Mouse (Mus musculus): ENCODE data around the gene Syna. TPM values are rescaled to one million over a fixed set of nuclear protein-coding genes. Genes with fewer than 3 reads are reported as not detected.

The Syna gene
- polyA plus RNA-seq, 1 experiment from 2014 or later = not detected

DNA sequence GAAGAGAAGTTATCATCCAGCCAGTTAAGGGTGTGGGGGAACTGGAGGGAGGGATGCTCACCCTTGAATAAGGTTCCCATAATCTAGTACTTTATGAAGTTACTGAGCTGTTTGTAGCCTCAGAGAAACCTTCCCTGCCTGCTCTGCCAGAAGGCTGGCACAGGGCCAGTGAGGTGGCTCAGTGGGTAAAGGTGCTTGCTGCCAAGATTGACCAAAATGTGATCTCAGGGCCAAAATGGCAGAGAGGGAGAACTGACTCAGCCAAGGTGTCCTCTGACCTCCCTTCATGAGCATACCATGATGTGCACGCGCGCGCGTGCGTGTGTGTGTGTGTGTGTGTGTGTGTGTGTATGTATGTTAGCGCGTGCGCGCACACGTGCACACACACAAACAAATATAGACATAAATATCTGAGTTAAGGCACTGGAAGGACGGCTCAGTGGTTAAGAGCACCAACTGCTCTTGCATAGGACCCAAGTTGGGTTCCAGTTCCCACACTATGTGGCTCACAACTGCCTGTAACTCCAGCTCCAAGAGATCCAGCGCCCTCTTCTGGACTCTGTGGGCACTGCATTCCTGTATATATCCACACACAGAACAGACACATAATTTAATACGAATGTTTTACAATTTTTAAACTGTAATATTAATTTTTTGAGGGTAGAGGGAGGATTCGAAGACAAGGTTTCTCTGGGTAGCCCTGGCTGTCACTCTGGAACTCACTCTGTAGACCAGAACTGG lies 33.8 kb downstream of the Syna start:
- H3K4me1 ChIP-seq (ENCODE audit: control insufficient read depth, insufficient read depth, low read length) = no peaks in the 10 kb centered on the region
- H3K4me2 ChIP-seq (ENCODE audit: low read depth, low read length) = no peak overlapping the region
- H3K27ac ChIP-seq (ENCODE audit: low read length) = no peak overlapping the region
- ATAC-seq = no peak
- no peak overlapping the region for H3K9ac ChIP-seq (ENCODE audit: low read depth, low read length)
- H3K36me3 ChIP-seq (ENCODE audit: control insufficient read depth, insufficient read depth, low read length) = peaks cover 21% of the 10 kb centered on the region
- no peaks in the 10 kb centered on the region for H3K9me3 ChIP-seq (ENCODE audit: control insufficient read depth, low read length)
- 90% methylated on average over 15 of the region's 15 CpGs for WGBS
- H3K27me3 ChIP-seq (replicated peaks; ENCODE audit: control insufficient read depth, insufficient read depth, low read length) = no peaks in the 10 kb centered on the region
- no peak overlapping the region for H3K4me3 ChIP-seq (ENCODE audit: low read length)

DNA sequence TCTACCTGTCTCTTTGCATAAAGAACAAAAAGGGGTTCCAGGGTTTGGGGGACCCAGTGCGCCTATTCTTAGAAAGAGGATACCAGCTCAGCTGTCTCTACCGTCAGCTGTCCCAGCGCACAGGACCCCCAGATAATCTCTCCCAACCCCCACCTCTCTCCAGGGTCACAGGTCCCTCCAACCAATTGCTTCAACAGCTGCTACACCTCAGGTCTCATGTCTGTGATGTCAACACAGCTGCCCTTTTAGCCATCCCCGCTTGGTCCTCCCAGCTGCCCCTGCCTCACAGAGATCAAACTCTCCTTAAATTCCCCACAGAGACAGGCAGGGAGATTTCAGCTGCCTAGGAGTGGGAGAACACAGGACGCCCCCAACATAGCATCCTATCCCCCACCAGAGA lies 36.2 kb downstream of the Syna start:
- Histone ChIP-seq H3K4me3 (ENCODE audit: low read length) (no peak overlapping the region), H3K9me3 (ENCODE audit: control insufficient read depth, low read length) (no peaks in the 10 kb centered on the region), H3K4me2 (ENCODE audit: low read depth, low read length) (no peak overlapping the region), H3K27me3 (replicated peaks; ENCODE audit: control insufficient read depth, insufficient read depth, low read length) (no peaks in the 10 kb centered on the region), H3K4me1 (ENCODE audit: control insufficient read depth, insufficient read depth, low read length) (no peaks in the 10 kb centered on the region), H3K36me3 (ENCODE audit: control insufficient read depth, insufficient read depth, low read length) (peaks cover 31% of the 10 kb centered on the region), H3K27ac (ENCODE audit: low read length) (no peak overlapping the region), H3K9ac (ENCODE audit: low read depth, low read length) (no peak overlapping the region)
- ATAC-seq = no peak
- WGBS = 83% methylated on average over 5 of the region's 5 CpGs

DNA sequence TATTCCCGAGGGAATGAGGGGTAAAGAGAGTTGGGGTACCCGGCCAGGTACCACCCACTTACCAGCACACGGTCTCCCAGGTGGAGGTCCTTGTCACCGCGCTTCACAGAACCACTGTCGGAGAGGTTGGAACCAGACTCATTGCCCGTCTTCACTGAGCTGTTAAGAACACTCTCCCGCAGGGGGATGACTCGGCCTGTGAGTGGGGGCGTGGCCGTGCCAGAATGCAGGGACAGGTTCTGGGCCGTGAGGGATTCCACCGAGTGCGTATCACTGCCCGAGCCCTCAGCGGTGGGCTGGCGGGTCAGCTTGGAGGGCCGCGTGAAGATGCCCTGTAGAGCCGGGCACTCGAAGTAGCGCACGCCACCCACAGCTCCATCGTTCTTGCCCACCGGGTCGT lies 37.4 kb downstream of the Syna start:
- no peak overlapping the region for H3K9ac ChIP-seq (ENCODE audit: low read depth, low read length)
- no peaks in the 10 kb centered on the region for H3K4me1 ChIP-seq (ENCODE audit: control insufficient read depth, insufficient read depth, low read length)
- ATAC-seq = no peak
- H3K9me3 ChIP-seq (ENCODE audit: control insufficient read depth, low read length) = no peaks in the 10 kb centered on the region; the same call in 1 of the 2 replicates
- H3K27ac ChIP-seq (ENCODE audit: low read length) = no peak overlapping the region
- no peak overlapping the region for H3K4me3 ChIP-seq (ENCODE audit: low read length)
- H3K4me2 ChIP-seq (ENCODE audit: low read depth, low read length) = no peak overlapping the region
- H3K36me3 ChIP-seq (ENCODE audit: control insufficient read depth, insufficient read depth, low read length) = peaks cover 38% of the 10 kb centered on the region
- WGBS = 92% methylated on average over 26 of the region's 26 CpGs
- no peaks in the 10 kb centered on the region for H3K27me3 ChIP-seq (replicated peaks; ENCODE audit: control insufficient read depth, insufficient read depth, low read length)

DNA sequence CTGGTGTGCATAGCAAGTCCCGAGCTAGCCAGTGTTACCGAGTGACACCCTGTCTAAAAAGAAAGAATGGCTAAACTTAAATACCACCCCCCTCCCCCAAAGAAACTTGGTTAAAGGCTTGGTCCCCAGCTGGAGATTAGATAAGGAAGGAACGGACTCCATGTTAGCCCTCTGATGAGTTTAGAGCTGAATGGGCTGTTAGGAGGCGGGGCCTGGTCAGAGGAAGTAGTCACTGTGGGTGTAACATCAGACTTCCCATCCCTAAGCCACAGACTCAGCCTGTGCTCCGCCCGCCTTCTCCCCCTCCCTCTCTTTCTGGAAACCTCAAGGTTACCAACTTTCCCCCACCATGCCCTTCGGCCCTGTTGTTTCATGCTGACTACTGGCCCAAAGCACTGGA lies 38.2 kb downstream of the Syna start:
- peaks cover 45% of the 10 kb centered on the region for H3K36me3 ChIP-seq (ENCODE audit: control insufficient read depth, insufficient read depth, low read length)
- no peak for ATAC-seq
- 85% methylated on average over 7 of the region's 7 CpGs for WGBS

DNA sequence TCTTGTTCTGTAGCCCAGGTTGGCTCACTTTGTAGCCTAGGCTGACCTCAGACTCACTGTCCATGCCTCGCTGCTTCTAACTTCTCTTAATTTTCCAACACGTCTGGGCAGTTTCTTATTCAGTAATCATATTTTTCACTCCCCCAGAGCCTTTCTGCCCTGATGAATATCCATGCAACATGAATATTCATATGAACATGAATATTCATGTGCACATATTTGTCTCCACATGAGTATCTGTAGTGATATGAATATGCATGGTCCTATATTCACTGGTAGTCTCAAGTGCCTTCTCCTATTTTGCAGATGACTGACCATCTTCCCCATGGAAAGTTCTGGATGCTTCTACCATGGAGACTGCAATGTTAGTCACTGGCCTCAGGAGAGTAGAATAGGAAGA lies 38.8 kb downstream of the Syna start:
- H3K36me3 ChIP-seq (ENCODE audit: control insufficient read depth, insufficient read depth, low read length) = peaks cover 50% of the 10 kb centered on the region
- 92% methylated on average over 2 of the region's 2 CpGs for WGBS
- H3K27ac ChIP-seq (ENCODE audit: low read length) = no peak overlapping the region
- H3K4me1 ChIP-seq (ENCODE audit: control insufficient read depth, insufficient read depth, low read length) = no peaks in the 10 kb centered on the region
- H3K9ac ChIP-seq (ENCODE audit: low read depth, low read length) = no peak overlapping the region
- H3K27me3 ChIP-seq (replicated peaks; ENCODE audit: control insufficient read depth, insufficient read depth, low read length) = no peaks in the 10 kb centered on the region
- no peak for ATAC-seq
- H3K9me3 ChIP-seq (ENCODE audit: control insufficient read depth, low read length) = no peaks in the 10 kb centered on the region; the same call in 1 of the 2 replicates
- no peak overlapping the region for H3K4me2 ChIP-seq (ENCODE audit: low read depth, low read length)
- H3K4me3 ChIP-seq (ENCODE audit: low read length) = no peak overlapping the region

More for the DNA sequence above, 38.2 kb downstream of the Syna start:
- H3K4me3 ChIP-seq (ENCODE audit: low read length) = no peak overlapping the region
- no peak overlapping the region for H3K4me2 ChIP-seq (ENCODE audit: low read depth, low read length)
- H3K27me3 ChIP-seq (replicated peaks; ENCODE audit: control insufficient read depth, insufficient read depth, low read length) = no peaks in the 10 kb centered on the region
- no peaks in the 10 kb centered on the region for H3K4me1 ChIP-seq (ENCODE audit: control insufficient read depth, insufficient read depth, low read length)
- no peaks in the 10 kb centered on the region; the same call in 1 of the 2 replicates for H3K9me3 ChIP-seq (ENCODE audit: control insufficient read depth, low read length)
- H3K9ac ChIP-seq (ENCODE audit: low read depth, low read length) = no peak overlapping the region
- H3K27ac ChIP-seq (ENCODE audit: low read length) = no peak overlapping the region

DNA sequence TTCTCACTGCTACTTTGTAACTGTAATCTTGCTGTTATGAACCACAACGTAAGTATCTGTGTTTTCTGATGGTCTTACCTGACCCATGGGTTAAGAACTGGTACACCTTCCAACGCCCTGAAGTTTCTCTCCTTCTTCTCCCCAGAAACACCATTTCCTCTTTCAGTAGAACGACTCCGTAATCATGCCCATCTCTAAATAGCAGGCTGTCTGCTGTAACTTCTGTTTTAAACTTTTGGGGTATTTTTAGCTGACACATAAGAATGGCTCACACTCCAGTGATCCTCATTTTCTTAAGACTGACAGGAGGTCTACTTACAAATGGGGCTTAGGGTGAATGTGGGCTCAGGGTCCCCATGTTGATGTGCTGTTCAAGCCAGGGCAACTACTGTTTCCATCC lies 39.9 kb downstream of the Syna start:
- Histone ChIP-seq H3K36me3 (ENCODE audit: control insufficient read depth, insufficient read depth, low read length) (peaks cover 56% of the 10 kb centered on the region), H3K27me3 (replicated peaks; ENCODE audit: control insufficient read depth, insufficient read depth, low read length) (no peaks in the 10 kb centered on the region), H3K9me3 (ENCODE audit: control insufficient read depth, low read length) (no peaks in the 10 kb centered on the region; the same call in 1 of the 2 replicates)

DNA sequence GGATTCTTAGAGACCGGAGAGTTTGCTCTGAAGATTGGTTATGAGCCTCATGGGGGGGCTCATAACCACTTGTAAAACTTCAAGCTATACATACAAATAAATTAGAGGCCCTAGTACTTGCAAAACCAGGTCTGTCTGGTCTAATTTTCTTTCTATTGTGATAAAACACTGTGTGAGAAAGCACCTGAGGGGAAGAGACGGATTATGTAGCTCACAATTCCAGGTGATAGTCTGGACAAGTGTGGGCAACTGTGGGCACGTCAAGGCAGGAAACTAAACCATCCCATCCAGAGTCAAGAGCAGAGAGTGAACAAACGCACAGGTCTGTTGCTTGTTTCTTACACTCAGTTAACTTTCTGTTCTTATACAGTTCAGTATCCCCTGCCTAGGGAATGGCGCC lies 40.5 kb downstream of the Syna start:
- H3K4me2 ChIP-seq (ENCODE audit: low read depth, low read length) = no peak overlapping the region
- peaks cover 58% of the 10 kb centered on the region for H3K36me3 ChIP-seq (ENCODE audit: control insufficient read depth, insufficient read depth, low read length)
- no peak overlapping the region for H3K27ac ChIP-seq (ENCODE audit: low read length)
- H3K27me3 ChIP-seq (replicated peaks; ENCODE audit: control insufficient read depth, insufficient read depth, low read length) = no peaks in the 10 kb centered on the region
- H3K9me3 ChIP-seq (ENCODE audit: control insufficient read depth, low read length) = no peaks in the 10 kb centered on the region; the same call in 1 of the 2 replicates
- H3K9ac ChIP-seq (ENCODE audit: low read depth, low read length) = no peak overlapping the region
- 95% methylated on average over 5 of the region's 5 CpGs for WGBS
- H3K4me1 ChIP-seq (ENCODE audit: control insufficient read depth, insufficient read depth, low read length) = no peaks in the 10 kb centered on the region
- no peak overlapping the region for H3K4me3 ChIP-seq (ENCODE audit: low read length)
- ATAC-seq = no peak

More for the DNA sequence above, 39.9 kb downstream of the Syna start:
- H3K27ac ChIP-seq (ENCODE audit: low read length) = no peak overlapping the region
- ATAC-seq = no peak
- no peak overlapping the region for H3K9ac ChIP-seq (ENCODE audit: low read depth, low read length)
- no peaks in the 10 kb centered on the region for H3K4me1 ChIP-seq (ENCODE audit: control insufficient read depth, insufficient read depth, low read length)
- WGBS = 92% methylated on average over 4 of the region's 4 CpGs
- no peak overlapping the region for H3K4me3 ChIP-seq (ENCODE audit: low read length)
- H3K4me2 ChIP-seq (ENCODE audit: low read depth, low read length) = no peak overlapping the region

DNA sequence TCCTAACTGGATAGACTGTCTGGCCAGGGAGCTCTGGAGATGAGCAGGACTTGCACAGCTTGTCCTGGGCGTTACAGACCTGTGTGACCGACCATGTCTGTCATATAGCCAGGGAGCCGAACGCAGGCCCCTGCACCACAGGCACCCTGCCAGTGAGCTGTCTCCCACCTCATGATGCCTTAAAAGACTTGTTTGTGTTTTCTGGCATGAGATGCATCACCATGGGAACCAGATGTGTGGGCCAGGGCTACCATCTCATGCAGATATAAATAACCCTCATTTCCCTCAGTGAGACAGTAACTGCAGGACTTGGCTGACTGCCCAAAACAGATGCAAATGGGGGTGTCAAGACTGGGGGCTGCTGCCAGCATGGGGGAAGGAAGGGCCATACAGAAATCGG lies 47.9 kb downstream of the Syna start:
- no peak for ATAC-seq
- WGBS = 68% methylated on average over 5 of the region's 5 CpGs
- no peak overlapping the region for H3K4me3 ChIP-seq (ENCODE audit: low read length)
- H3K36me3 ChIP-seq (ENCODE audit: control insufficient read depth, insufficient read depth, low read length) = peaks cover 40% of the 10 kb centered on the region
- no peak overlapping the region for H3K4me2 ChIP-seq (ENCODE audit: low read depth, low read length)
- H3K9ac ChIP-seq (ENCODE audit: low read depth, low read length) = no peak overlapping the region
- H3K9me3 ChIP-seq (ENCODE audit: control insufficient read depth, low read length) = no peaks in the 10 kb centered on the region
- no peak overlapping the region for H3K27ac ChIP-seq (ENCODE audit: low read length)
- H3K4me1 ChIP-seq (ENCODE audit: control insufficient read depth, insufficient read depth, low read length) = no peaks in the 10 kb centered on the region
- H3K27me3 ChIP-seq (replicated peaks; ENCODE audit: control insufficient read depth, insufficient read depth, low read length) = no peaks in the 10 kb centered on the region

DNA sequence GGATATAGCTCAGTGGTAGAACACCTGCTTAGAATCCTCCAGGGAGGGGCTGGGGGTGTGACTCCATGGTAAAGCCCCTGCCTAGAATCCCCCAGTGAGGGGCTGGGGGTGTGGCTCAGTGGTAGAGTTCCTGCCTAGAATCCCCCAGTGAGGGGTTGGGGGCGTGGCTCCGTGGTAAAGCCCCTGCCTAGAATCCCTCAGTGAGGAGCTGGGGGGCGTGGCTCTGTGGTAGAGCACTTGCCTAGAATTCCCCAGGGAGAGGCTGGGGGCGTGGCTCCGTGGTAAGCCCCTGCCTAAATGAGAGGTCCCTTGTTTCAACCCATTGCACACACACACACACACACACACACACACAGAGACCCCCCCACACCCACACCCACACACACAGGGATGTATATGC lies 49.7 kb downstream of the Syna start:
- no peak for ATAC-seq
- 87% methylated on average over 5 of the region's 5 CpGs for WGBS
- Histone ChIP-seq H3K4me1 (ENCODE audit: control insufficient read depth, insufficient read depth, low read length) (peaks cover 3% of the 10 kb centered on the region; the same call in 1 of the 2 replicates), H3K27ac (ENCODE audit: low read length) (no peak overlapping the region), H3K36me3 (ENCODE audit: control insufficient read depth, insufficient read depth, low read length) (peaks cover 25% of the 10 kb centered on the region), H3K27me3 (replicated peaks; ENCODE audit: control insufficient read depth, insufficient read depth, low read length) (no peaks in the 10 kb centered on the region), H3K9me3 (ENCODE audit: control insufficient read depth, low read length) (no peaks in the 10 kb centered on the region), H3K4me3 (ENCODE audit: low read length) (no peak overlapping the region), H3K4me2 (ENCODE audit: low read depth, low read length) (no peak overlapping the region), H3K9ac (ENCODE audit: low read depth, low read length) (no peak overlapping the region)

DNA sequence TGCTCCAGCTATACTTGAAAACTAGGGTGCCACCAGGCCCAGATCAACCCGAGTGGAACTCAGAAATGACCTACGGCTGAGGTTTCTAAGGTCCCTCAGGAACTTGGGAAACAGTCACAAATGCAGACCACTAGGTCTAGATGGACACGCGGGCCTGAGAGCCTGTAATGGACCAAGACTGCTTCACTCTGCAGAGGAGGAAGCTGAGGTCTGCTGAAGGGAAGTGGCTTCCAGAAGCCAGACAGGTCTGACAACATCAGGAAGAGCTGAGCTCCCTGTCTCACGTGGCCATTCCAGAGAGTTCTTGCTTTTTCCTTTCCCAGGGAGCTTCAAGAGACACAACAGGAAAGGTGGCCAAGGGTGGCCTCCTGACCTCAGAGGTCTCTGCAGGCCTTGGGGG lies 51.0 kb downstream of the Syna start:
- Histone ChIP-seq H3K36me3 (ENCODE audit: control insufficient read depth, insufficient read depth, low read length) (peaks cover 21% of the 10 kb centered on the region), H3K27me3 (replicated peaks; ENCODE audit: control insufficient read depth, insufficient read depth, low read length) (no peaks in the 10 kb centered on the region), H3K4me1 (ENCODE audit: control insufficient read depth, insufficient read depth, low read length) (peaks cover 3% of the 10 kb centered on the region; the same call in 1 of the 2 replicates), H3K9ac (ENCODE audit: low read depth, low read length) (no peak overlapping the region), H3K9me3 (ENCODE audit: control insufficient read depth, low read length) (no peaks in the 10 kb centered on the region), H3K4me2 (ENCODE audit: low read depth, low read length) (no peak overlapping the region), H3K27ac (ENCODE audit: low read length) (no peak overlapping the region), H3K4me3 (ENCODE audit: low read length) (no peak overlapping the region)
- 86% methylated on average over 5 of the region's 5 CpGs for WGBS
- no peak for ATAC-seq

All from intestine, embryonic 16.5 days (tissue).